Comparison of ENCODE assay signal across 11 mouse cellular contexts in genomic region chr2:20445156-20446155, GRCm38 (mm10).
DNase-seq lines count a peak whose midpoint lies in the region; ATAC-seq lines count a peak whose summit lies in the region.
"Had no signal": no experiment of that assay in that cellular context is flagged by ENCODE, and none has a peak within 500 bp of the region (broad histone marks: within the 10 kb centered on the region; RNA-seq: fewer than 3 reads in every experiment).

No protein-coding gene starts in this region.

- no peaks in the 10 kb centered on the region for H3K27me3 ChIP-seq in lung, embryonic 16.5 days (ENCODE audit: control insufficient read depth, insufficient read depth, low read depth, low read length)
- H3K27me3 ChIP-seq: embryonic facial prominence, embryonic 13.5 days; midbrain, embryonic 12.5 days had no signal

- peak overlapping the region; percentile 90 for H3K27ac ChIP-seq in lung, embryonic 16.5 days (ENCODE audit: low read length)
- H3K27ac ChIP-seq: embryonic facial prominence, embryonic 13.5 days; midbrain, embryonic 12.5 days had no signal

- peak; percentile 66 for ATAC-seq in lung, embryonic 16.5 days (ENCODE audit: low read depth)
- ATAC-seq in activated CD4-positive, CD25-positive, alpha-beta regulatory T cell, adult 4 months, result no peak
- ATAC-seq: hindbrain, embryonic 16.5 days had no signal

- H3K36me3 ChIP-seq in lung, embryonic 16.5 days (ENCODE audit: control insufficient read depth, insufficient read depth, low read length), result no peaks in the 10 kb centered on the region
- H3K36me3 ChIP-seq: embryonic facial prominence, embryonic 13.5 days; midbrain, embryonic 12.5 days had no signal

- DNase-seq in adrenal gland, postnatal 10 days, result peak; percentile 22
- no peak for DNase-seq in adrenal gland, adult 18-20 months (ENCODE audit: low spot score in 2 of 2)
- peak; percentile 71 for DNase-seq in heart, adult 8-10 months (ENCODE audit: low spot score)
- DNase-seq in kidney, adult 8-10 months, result peak; percentile 36 to 59
- no peak for DNase-seq in yolk sac, embryonic 10.5 days (ENCODE audit: low spot score)
- DNase-seq in urinary bladder, postnatal 25 days (ENCODE audit: low spot score), result no peak

- H3K4me2 ChIP-seq in lung, embryonic 16.5 days (ENCODE audit: low read depth, low read length), result peak overlapping the region; percentile 24
- H3K4me2 ChIP-seq: embryonic facial prominence, embryonic 13.5 days; midbrain, embryonic 12.5 days had no signal

- peaks cover 19% of the 10 kb centered on the region for H3K4me1 ChIP-seq in lung, embryonic 16.5 days (replicated peaks; ENCODE audit: control insufficient read depth, insufficient read depth, low read length)
- H3K4me1 ChIP-seq: midbrain, embryonic 12.5 days had no signal

- H3K9ac ChIP-seq in lung, embryonic 16.5 days (ENCODE audit: low read length), result no peak overlapping the region
- H3K9ac ChIP-seq: embryonic facial prominence, embryonic 13.5 days; midbrain, embryonic 12.5 days had no signal

- no peaks in the 10 kb centered on the region for H3K9me3 ChIP-seq in lung, embryonic 16.5 days (ENCODE audit: control insufficient read depth, low read length)
- H3K9me3 ChIP-seq: embryonic facial prominence, embryonic 13.5 days; midbrain, embryonic 12.5 days had no signal

- WGBS in lung, embryonic 16.5 days, result 13% methylated on average over 17 of the region's 17 CpGs

- no peak overlapping the region for H3K4me3 ChIP-seq in lung, embryonic 16.5 days (ENCODE audit: low read length)
- H3K4me3 ChIP-seq: embryonic facial prominence, embryonic 13.5 days; midbrain, embryonic 12.5 days had no signal

Comparison
In these comparisons a context has a peak if more than half of its experiments do, and no peak if none do; other contexts are left out.
1. DNase-seq: peak in adrenal gland, postnatal 10 days (single experiment), heart, adult 8-10 months (single experiment) and kidney, adult 8-10 months (2 of 2); none in adrenal gland, adult 18-20 months (0 of 2), yolk sac, embryonic 10.5 days (single experiment) and urinary bladder, postnatal 25 days (single experiment).